Mouse (Mus musculus) kidney, embryonic 14.5 days (tissue): ENCODE data around the gene Atxn7l2. TPM values are rescaled to one million over a fixed set of nuclear protein-coding genes. Genes with fewer than 3 reads are reported as not detected.
A peak's percentile ranks its signal among the peaks of the same experiment; 100 is the strongest.

Source experiments
- ATAC-seq: fragments of 200-750 bp; cut with Nextera tagmentation; 2 replicates; pipeline ENCODE4 v1.8.0; 2017; ENCODE audit warnings: moderate number of reproducible peaks, mild to moderate bottlenecking, moderate TSS enrichment, moderate library complexity; ENCODE audit not compliant: low FRiP score, low TSS enrichment
- H3K27ac ChIP-seq: fragments of 300-500 bp; sonication (generic); 2 replicates; pipeline ENCODE4 v1.5.1; 2014; ENCODE audit warnings: low read depth, mild to moderate bottlenecking, low read length, moderate library complexity, mixed read lengths
- H3K27me3 ChIP-seq: fragments of 300-500 bp; sonication (generic); 2 replicates; pipeline ENCODE4 v1.6.1; 2014; ENCODE audit warnings: mild to moderate bottlenecking, low read length; ENCODE audit not compliant: control insufficient read depth, insufficient read depth
- H3K36me3 ChIP-seq: fragments of 300-500 bp; sonication (generic); 2 replicates; pipeline ENCODE4 v1.6.1; 2014; ENCODE audit warnings: low read length, mixed read lengths; ENCODE audit not compliant: control insufficient read depth, insufficient read depth
- H3K4me1 ChIP-seq: fragments of 300-500 bp; sonication (generic); 2 replicates; pipeline ENCODE4 v1.6.1; 2014; ENCODE audit warnings: low read length, mixed read lengths; ENCODE audit not compliant: control insufficient read depth, insufficient read depth
- H3K4me2 ChIP-seq: fragments of 300-500 bp; sonication (generic); replicated peaks from 2 replicates; pipeline ENCODE4 v1.6.1; 2014; ENCODE audit warnings: low read depth, mild to moderate bottlenecking, low read length
- H3K4me3 ChIP-seq: fragments of 300-500 bp; sonication (generic); 2 replicates; pipeline ENCODE4 v1.5.1; 2014; ENCODE audit warnings: mild to moderate bottlenecking, low read length
- H3K9ac ChIP-seq: fragments of 300-500 bp; sonication (generic); 2 replicates; pipeline ENCODE4 v1.6.1; 2014; ENCODE audit warnings: low read depth, mild to moderate bottlenecking, low read length, moderate library complexity
- H3K9me3 ChIP-seq: fragments of 300-500 bp; sonication (generic); 2 replicates; pipeline ENCODE4 v1.6.1; 2016; ENCODE audit warnings: low read length; ENCODE audit not compliant: control insufficient read depth
- WGBS: fragments of 180-500 bp; shearing (Covaris S2); extraction: QIAGEN DNeasy Blood & Tissue Kit; methylation state at CpG from one replicate; pipeline ENCODE4 v1.1.7; 2014; 5-methylcytosine and 5-hydroxymethylcytosine counted together
- polyA plus RNA-seq: library from polyadenylated mRNA; unstranded; fragments of >200 nt; fragmentation: Nextera tagmentation; extraction: Ambion mirVana; gene quantifications from 2 replicates; pipeline ENCODE4 v1.2.1, GENCODE M21; 2014

Gene Atxn7l2
- polyA plus RNA-seq, 1 experiment from 2014 or later, result 21.9 TPM

DNA sequence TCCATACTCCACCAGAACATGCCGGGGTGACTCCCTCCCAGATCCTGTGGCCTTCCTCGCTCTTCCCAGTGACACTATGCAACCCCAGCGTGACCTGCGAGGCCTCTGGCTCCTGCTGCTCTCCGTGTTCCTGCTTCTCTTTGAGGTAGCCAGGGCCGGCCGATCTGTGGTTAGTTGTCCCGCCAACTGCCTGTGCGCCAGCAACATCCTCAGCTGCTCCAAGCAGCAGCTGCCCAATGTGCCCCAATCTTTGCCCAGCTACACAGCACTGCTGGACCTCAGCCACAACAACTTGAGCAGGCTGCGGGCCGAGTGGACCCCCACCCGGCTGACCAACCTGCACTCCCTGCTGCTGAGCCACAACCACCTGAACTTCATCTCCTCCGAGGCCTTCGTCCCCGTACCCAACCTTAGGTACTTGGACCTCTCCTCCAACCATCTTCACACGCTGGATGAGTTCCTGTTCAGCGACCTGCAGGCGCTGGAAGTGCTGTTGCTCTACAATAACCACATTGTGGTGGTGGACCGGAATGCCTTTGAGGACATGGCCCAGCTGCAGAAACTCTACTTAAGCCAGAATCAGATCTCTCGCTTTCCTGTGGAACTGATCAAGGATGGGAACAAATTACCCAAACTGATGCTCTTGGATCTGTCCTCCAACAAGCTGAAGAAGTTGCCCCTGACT lies 23.5 kb downstream of the Atxn7l2 start:
- 59% methylated on average over 20 of the region's 20 CpGs for WGBS
- Histone ChIP-seq H3K4me1 (peaks cover 11% of the 10 kb centered on the region; the same call in 1 of the 2 replicates), H3K27me3 (0 out of 2 replicates have a peak, but pooled peaks cover 3% of the 10 kb centered on the region), H3K9ac (peak overlapping the region; percentile 77; the same call in 1 of the 2 replicates), H3K36me3 (no peaks in the 10 kb centered on the region), H3K27ac (no peak overlapping the region), H3K4me3 (peak overlapping the region; percentile 74; the same call in 1 of the 2 replicates), H3K9me3 (no peaks in the 10 kb centered on the region), H3K4me2 (peak overlapping the region; percentile 98)
- ATAC-seq, result peak; percentile 33; the same call in 1 of the 2 replicates

DNA sequence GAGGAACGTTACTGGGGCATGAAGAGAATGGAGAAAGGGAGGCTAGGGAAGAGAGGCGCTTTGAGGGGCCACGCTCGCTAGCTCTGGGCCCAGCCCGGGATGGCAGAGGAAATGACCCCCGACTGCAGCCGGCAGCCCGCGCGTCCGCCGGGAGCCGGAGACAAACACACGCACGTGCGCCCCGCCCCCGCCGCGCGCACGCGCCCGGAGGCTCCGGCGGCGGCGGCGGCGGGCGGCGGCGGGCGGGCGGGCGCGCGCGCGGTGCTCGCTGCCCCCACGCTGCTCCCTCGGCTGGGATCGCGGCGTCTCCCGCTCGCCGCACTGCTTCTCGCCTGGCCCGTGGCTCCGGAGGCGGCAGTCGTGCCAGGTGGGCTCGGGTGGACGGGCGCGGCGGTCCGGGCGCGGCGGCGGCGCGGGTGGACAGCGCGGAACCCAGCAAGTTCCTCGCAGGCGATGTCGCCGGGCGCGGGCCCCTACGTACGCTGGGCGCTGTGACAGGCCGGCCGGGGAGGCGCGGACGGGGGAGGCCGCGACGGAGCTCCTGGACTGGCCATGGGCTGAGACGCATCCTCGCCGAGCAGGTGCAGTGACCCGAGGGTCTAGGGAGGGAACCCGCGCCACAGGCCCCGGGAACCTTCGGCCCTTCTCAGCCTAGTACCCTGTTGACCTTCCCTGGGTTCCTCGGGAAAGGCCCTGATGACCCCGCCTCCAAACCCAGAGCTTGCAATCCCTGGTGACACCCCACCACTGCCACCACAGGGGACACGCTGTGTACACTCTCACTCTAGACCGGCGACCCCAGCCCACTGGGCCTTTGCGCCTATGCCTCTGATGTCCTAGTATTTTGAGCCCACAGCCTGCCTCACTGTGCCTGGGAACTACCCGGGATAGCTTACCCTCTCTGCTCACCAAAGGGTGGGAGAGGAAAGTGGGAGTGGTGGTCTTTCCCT lies 24.4 kb downstream of the Atxn7l2 start, which contains the start of gene Amigo1:
TSS of gene Amigo1 (plus strand) at position 238 of the 950 bp plus-strand sequence.
- no peaks in the 10 kb centered on the region for H3K36me3 ChIP-seq
- H3K27me3 ChIP-seq, result 0 out of 2 replicates have a peak, but pooled peaks cover 3% of the 10 kb centered on the region
- 2% methylated on average over 70 of the region's 100 CpGs for WGBS
- H3K9ac ChIP-seq, result peak within 1 kb of the TSS; percentile 77
- H3K4me2 ChIP-seq, result peak within 1 kb of the TSS; percentile 98
- no peak within 1 kb of the TSS for H3K27ac ChIP-seq
- peaks cover 11% of the 10 kb centered on the region; the same call in 1 of the 2 replicates for H3K4me1 ChIP-seq
- no peaks in the 10 kb centered on the region for H3K9me3 ChIP-seq
- peak; percentile 84 for ATAC-seq
- peak within 1 kb of the TSS; percentile 74 for H3K4me3 ChIP-seq

GRCm38 (mm10) chr3:108185460-108186097 lies 25.2 kb downstream of the Atxn7l2 start:
- Histone ChIP-seq H3K36me3 (no peaks in the 10 kb centered on the region), H3K4me3 (peak overlapping the region; percentile 74), H3K4me2 (peak overlapping the region; percentile 98), H3K9ac (peak overlapping the region; percentile 77; the same call in 1 of the 2 replicates), H3K4me1 (peaks cover 11% of the 10 kb centered on the region; the same call in 1 of the 2 replicates), H3K9me3 (no peaks in the 10 kb centered on the region), H3K27me3 (0 out of 2 replicates have a peak, but pooled peaks cover 3% of the 10 kb centered on the region), H3K27ac (no peak overlapping the region)
- no peak for ATAC-seq
- 3% methylated on average over 16 of the region's 16 CpGs for WGBS

DNA sequence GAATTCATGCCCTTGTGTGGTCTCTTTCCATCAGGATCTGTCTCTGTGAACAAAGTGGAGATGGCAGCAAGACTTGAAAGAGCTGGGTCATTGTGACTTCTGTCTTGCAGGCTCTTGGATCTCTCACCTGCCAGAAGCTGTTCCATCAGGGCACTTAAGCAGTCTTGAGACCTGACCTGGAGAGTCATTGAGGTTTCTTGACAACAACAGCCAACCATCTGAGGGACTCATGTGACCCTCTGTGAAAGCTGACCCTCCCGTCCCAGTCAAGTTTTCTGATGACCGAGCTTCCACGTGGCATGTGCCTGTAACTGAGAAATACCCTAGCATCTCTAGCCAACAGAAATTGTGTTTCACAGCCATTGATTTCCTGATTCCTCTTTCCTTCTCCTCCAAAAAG lies 26.0 kb downstream of the Atxn7l2 start:
- no peak overlapping the region for H3K27ac ChIP-seq
- 45% methylated on average over 3 of the region's 3 CpGs for WGBS
- peaks cover 11% of the 10 kb centered on the region; the same call in 1 of the 2 replicates for H3K4me1 ChIP-seq
- no peak overlapping the region for H3K9ac ChIP-seq
- 0 out of 2 replicates have a peak, but pooled peaks cover 3% of the 10 kb centered on the region for H3K27me3 ChIP-seq
- no peaks in the 10 kb centered on the region for H3K9me3 ChIP-seq
- no peak for ATAC-seq
- H3K36me3 ChIP-seq, result no peaks in the 10 kb centered on the region
- H3K4me2 ChIP-seq, result no peak overlapping the region
- no peak overlapping the region for H3K4me3 ChIP-seq

DNA sequence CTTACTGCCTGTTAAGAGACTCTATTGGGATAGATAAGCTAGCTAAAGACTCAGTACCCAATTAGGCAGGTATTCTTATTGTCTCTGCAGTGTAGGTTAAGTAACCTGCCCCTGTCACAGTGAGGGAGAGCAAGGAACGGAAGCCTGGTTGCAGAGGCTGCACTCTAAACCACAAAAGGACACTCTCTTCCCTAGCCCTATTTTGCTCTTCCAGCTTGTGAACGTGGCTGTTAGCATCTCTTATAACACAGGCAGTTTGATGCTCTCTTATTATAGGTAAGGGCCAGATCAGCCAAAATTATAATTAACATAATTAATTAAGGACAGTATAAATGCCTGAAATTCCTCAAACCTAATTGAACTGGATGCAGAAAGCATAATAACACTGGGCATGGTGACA lies 30.2 kb downstream of the Atxn7l2 start:
- H3K27me3 ChIP-seq, result 0 out of 2 replicates have a peak, but pooled peaks cover 2% of the 10 kb centered on the region
- H3K27ac ChIP-seq, result no peak overlapping the region
- peaks cover 3% of the 10 kb centered on the region; the same call in 1 of the 2 replicates for H3K4me1 ChIP-seq
- ATAC-seq, result no peak
- no peaks in the 10 kb centered on the region for H3K36me3 ChIP-seq
- no peak overlapping the region for H3K4me2 ChIP-seq
- WGBS, result 54% methylated on average over 2 of the region's 2 CpGs
- H3K9ac ChIP-seq, result no peak overlapping the region
- no peaks in the 10 kb centered on the region for H3K9me3 ChIP-seq
- no peak overlapping the region for H3K4me3 ChIP-seq

DNA sequence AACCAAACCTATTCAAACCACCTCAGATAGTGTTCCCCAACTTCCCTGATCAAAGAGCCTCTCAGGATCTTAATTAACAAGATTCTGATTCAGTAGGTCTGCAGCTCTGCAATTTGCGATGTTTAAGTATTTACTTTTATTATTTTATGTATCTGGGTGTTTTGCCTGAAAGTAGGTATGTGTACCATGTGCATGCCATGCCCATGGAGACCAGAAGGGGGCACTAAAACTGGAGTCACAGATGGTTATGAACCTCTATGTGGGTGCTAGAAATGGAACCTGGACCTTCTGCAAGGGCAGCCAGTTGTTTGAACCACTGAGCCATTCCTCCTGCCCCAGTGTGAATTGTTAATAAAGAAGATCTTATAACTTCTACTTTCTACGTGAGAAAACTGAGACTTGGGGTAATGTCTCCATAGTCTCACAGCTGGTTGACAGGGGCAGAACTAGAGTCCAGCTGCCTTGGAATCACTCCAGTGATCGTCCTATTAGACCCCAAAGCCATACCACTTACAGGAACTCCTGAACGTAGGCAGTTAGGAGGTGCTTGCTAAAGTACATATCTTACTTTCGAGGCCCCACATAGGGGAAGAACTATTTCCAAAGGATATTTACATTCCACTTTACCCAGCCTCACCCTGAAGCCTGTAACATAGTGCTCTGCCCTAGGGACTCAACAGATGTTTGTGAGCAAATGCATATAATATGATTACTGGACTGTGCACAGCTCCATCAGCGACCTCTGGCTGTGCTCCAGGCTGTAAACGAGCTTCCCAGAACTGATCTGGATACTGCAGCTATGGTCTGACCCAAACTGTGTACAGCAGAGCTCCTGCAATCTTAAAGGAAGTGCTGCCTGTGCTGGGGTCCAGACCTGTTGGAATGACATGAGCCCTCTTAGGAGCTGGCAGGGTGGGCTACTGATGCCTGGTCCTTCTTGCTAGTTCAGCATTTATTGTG lies 31.7 kb downstream of the Atxn7l2 start:
- Histone ChIP-seq H3K9me3 (no peaks in the 10 kb centered on the region), H3K4me3 (no peak overlapping the region), H3K9ac (no peak overlapping the region), H3K4me2 (no peak overlapping the region), H3K27ac (no peak overlapping the region), H3K27me3 (no peaks in the 10 kb centered on the region), H3K36me3 (no peaks in the 10 kb centered on the region), H3K4me1 (no peaks in the 10 kb centered on the region; the same call in 1 of the 2 replicates)
- WGBS, result 67% methylated on average over 7 of the region's 7 CpGs
- peak; percentile 60; the same call in 1 of the 2 replicates for ATAC-seq

DNA sequence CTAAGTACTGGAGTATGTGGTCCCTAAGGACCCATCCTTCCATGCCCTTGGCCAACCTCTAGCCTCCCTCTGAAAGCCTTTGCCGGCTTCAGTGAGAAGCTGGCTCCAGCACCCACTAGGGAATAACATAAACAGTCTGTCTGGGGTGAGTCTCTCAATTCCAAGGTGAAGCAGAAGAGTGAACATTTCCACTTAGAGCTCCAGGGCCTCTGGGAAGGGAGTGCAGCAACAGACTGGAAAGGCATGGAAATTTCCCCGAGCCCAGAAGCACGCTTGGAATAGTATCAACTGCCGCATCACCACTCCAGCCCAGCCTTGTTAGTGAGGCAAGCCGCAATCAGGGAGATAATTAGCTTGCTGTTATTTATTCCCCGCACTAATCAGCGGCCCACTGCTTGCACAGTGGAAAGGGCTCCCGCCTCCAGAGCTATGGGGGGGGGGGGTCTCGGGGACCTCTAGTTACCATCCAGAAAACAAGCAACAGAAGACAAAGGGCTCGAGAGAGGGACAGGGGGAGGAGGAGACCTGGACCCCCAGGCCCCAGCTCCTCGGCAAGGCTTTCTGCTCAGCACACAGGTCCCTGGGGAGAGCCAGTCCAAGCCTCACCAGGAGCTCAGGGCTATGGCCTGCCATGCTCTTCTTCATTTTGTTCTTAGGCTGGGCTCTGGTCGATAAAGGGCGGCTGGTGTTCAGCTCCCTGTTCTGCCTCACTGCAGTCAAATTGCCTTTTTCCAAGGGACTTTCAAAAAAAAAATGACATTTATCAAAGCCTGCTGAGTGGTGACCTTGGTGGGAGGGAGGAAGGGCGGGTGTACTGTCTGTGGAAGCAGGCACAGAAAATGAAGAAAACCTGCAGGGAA lies 35.8 kb downstream of the Atxn7l2 start:
- no peaks in the 10 kb centered on the region for H3K27me3 ChIP-seq
- H3K4me3 ChIP-seq, result no peak overlapping the region
- H3K36me3 ChIP-seq, result no peaks in the 10 kb centered on the region
- ATAC-seq, result peak; percentile 63; the same call in 1 of the 2 replicates
- no peaks in the 10 kb centered on the region for H3K9me3 ChIP-seq
- H3K27ac ChIP-seq, result peak overlapping the region; percentile 24; the same call in 1 of the 2 replicates
- no peak overlapping the region for H3K4me2 ChIP-seq
- H3K4me1 ChIP-seq, result no peaks in the 10 kb centered on the region; the same call in 1 of the 2 replicates
- 20% methylated on average over 14 of the region's 14 CpGs for WGBS
- no peak overlapping the region for H3K9ac ChIP-seq
